Mouse (Mus musculus) lung, postnatal 0 days (tissue): ENCODE data around the gene Birc2. TPM values are rescaled to one million over a fixed set of nuclear protein-coding genes. Genes with fewer than 3 reads are reported as not detected.
A peak's percentile ranks its signal among the peaks of the same experiment; 100 is the strongest.

Experiments
- ATAC-seq: fragments of 200-750 bp; cut with Nextera tagmentation; 2 replicates; pipeline ENCODE4 v1.8.0; 2017; ENCODE audit warnings: moderate library complexity
- DNase-seq: peaks from one replicate; pipeline ENCODE4 v3.0.0-alpha.2; 2016; ENCODE audit warnings: low spot score
- H3K27ac ChIP-seq: fragments of 300-500 bp; sonication (generic); 2 replicates; pipeline ENCODE4 v1.5.1; 2014; ENCODE audit warnings: antibody characterized with exemption, mild to moderate bottlenecking, low read length, mixed read lengths
- H3K27me3 ChIP-seq: fragments of 300-500 bp; sonication (generic); replicated peaks from 2 replicates; pipeline ENCODE4 v1.6.1; 2014; ENCODE audit warnings: low read length, mixed read lengths; ENCODE audit not compliant: insufficient read depth
- H3K36me3 ChIP-seq: fragments of 300-500 bp; sonication (generic); 2 replicates; pipeline ENCODE4 v1.6.1; 2014; ENCODE audit warnings: low read length, mixed read lengths; ENCODE audit not compliant: insufficient read depth
- H3K4me1 ChIP-seq: fragments of 300-500 bp; sonication (generic); 2 replicates; pipeline ENCODE4 v1.6.1; 2014; ENCODE audit warnings: antibody characterized with exemption, low read depth, low read length, mixed read lengths; ENCODE audit not compliant: insufficient read depth
- H3K4me2 ChIP-seq: fragments of 300-500 bp; sonication (generic); replicated peaks from 2 replicates; pipeline ENCODE4 v1.6.1; 2014; ENCODE audit warnings: low read depth, mild to moderate bottlenecking, low read length, moderate library complexity, mixed read lengths
- H3K4me3 ChIP-seq: fragments of 300-500 bp; sonication (generic); 2 replicates; pipeline ENCODE4 v1.5.1; 2014; ENCODE audit warnings: low read depth, low read length
- H3K9ac ChIP-seq: fragments of 300-500 bp; sonication (generic); replicated peaks from 2 replicates; pipeline ENCODE4 v1.6.1; 2014; ENCODE audit warnings: low read depth, mild to moderate bottlenecking
- H3K9me3 ChIP-seq: fragments of 300-500 bp; sonication (generic); 2 replicates; pipeline ENCODE4 v1.6.1; 2016; ENCODE audit warnings: low read length, mixed read lengths
- CTCF ChIP-seq: IDR thresholded peaks from 2 replicates; pipeline ENCODE4 v1.5.1; 2016; ENCODE audit warnings: antibody characterized with exemption, mild to moderate bottlenecking
- EP300 ChIP-seq: IDR thresholded peaks from 2 replicates; pipeline ENCODE4 v1.6.1; 2016; ENCODE audit warnings: antibody characterized with exemption, mild to moderate bottlenecking, control low read depth
- WGBS: fragments of 180-500 bp; shearing (Covaris S2); extraction: QIAGEN DNeasy Blood & Tissue Kit; methylation state at CpG from one replicate; pipeline ENCODE4 v1.1.7; 2014; 5-methylcytosine and 5-hydroxymethylcytosine counted together
- polyA plus RNA-seq: library from polyadenylated mRNA; unstranded; fragments of >200 nt; fragmentation: Nextera tagmentation; extraction: Ambion mirVana; gene quantifications from 2 replicates; pipeline ENCODE4 v1.2.1, GENCODE M21; 2015

Birc2 gene
- polyA plus RNA-seq, 1 experiment from 2014 or later: 23.6 TPM

DNA sequence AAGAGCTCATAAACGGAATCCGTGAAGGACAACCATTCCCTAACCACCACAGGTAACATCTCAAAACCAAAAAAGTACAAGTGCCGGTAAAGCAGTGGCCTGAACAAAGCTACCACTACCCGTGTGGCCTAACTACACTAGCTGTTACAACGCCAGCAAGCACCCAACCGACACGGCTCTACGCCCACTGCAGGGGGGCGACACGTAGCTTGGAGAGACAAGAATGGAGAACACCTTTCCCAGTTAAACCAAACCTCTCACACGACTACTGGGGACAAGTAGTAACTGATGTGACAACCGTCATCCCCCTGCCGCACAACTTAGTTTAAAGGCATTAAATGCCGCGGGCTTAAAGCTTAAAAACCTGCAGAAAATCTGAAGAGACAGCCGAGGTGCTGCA lies 533 bp downstream of the Birc2 start:
- no peak; the same call in 1 of the 2 replicates for TF ChIP-seq EP300
- no peak for TF ChIP-seq CTCF
- H3K36me3 ChIP-seq: 0 out of 2 replicates have a peak, but pooled peaks cover 5% of the 10 kb centered on the region
- H3K4me3 ChIP-seq: peak overlapping the region; percentile 83
- WGBS: under 1% methylated on average over 16 of the region's 16 CpGs
- H3K9ac ChIP-seq: peak overlapping the region; percentile 98
- peak overlapping the region; percentile 96 for H3K27ac ChIP-seq
- ATAC-seq (peak; percentile 19), DNase-seq (peak; percentile 60)
- H3K9me3 ChIP-seq: no peaks in the 10 kb centered on the region
- no peaks in the 10 kb centered on the region for H3K27me3 ChIP-seq
- peaks cover 4% of the 10 kb centered on the region; the same call in 1 of the 2 replicates for H3K4me1 ChIP-seq
- peak overlapping the region; percentile 70 for H3K4me2 ChIP-seq

DNA sequence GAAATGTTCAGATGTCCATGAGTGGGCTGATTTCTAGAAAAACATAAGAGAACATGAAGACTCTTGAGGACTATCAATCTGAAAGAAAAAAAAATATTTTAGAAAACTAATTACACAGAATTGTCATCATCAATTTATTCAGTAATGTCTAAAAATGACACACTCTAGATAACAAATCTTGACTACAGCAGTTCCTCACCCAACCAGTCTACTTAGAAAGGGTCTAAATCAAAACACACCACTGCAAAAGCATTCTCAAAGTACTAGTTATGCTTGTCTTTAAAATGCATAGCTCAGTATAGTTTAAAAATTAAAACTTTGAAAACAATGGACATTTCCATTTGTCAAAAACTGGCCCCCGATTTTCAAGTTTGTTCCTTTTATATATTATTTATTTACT lies 1.6 kb downstream of the Birc2 start:
- no peak overlapping the region for H3K4me3 ChIP-seq
- WGBS: 70% methylated on average over 1 of the region's 1 CpGs
- no peaks in the 10 kb centered on the region for H3K27me3 ChIP-seq
- H3K36me3 ChIP-seq: 0 out of 2 replicates have a peak, but pooled peaks cover 5% of the 10 kb centered on the region
- H3K27ac ChIP-seq: no peak overlapping the region
- no peaks in the 10 kb centered on the region for H3K9me3 ChIP-seq
- TF ChIP-seq CTCF: no peak
- TF ChIP-seq EP300: no peak
- H3K9ac ChIP-seq: no peak overlapping the region
- peaks cover 4% of the 10 kb centered on the region; the same call in 1 of the 2 replicates for H3K4me1 ChIP-seq
- no peak overlapping the region for H3K4me2 ChIP-seq
- no peak for DNase-seq
- no peak for ATAC-seq

DNA sequence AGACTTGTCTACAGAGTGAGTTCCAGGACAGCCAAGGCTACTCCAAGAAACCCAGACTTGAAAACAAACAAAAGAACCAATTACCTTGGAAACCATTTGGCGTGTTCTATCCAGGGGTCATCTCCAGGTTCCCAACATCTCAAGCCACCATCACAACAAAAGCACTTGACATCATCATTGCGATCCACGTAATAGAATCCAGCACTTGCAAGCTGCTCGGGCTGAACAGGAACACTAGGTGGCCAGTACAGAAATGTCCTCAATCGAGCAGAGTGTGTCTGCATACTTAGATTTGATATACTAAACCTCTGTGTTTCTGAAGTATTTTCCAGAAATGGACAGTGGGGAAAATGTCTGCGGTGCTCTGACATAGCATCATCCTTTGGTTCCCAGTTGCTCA lies 3.4 kb downstream of the Birc2 start:
- no peak for TF ChIP-seq EP300
- no peak for TF ChIP-seq CTCF
- Histone ChIP-seq H3K4me3 (no peak overlapping the region), H3K27ac (no peak overlapping the region), H3K9me3 (no peaks in the 10 kb centered on the region), H3K9ac (no peak overlapping the region), H3K27me3 (no peaks in the 10 kb centered on the region), H3K4me2 (no peak overlapping the region), H3K4me1 (peaks cover 4% of the 10 kb centered on the region; the same call in 1 of the 2 replicates), H3K36me3 (0 out of 2 replicates have a peak, but pooled peaks cover 5% of the 10 kb centered on the region)
- ATAC-seq (no peak), DNase-seq (no peak)
- WGBS: 81% methylated on average over 6 of the region's 6 CpGs

DNA sequence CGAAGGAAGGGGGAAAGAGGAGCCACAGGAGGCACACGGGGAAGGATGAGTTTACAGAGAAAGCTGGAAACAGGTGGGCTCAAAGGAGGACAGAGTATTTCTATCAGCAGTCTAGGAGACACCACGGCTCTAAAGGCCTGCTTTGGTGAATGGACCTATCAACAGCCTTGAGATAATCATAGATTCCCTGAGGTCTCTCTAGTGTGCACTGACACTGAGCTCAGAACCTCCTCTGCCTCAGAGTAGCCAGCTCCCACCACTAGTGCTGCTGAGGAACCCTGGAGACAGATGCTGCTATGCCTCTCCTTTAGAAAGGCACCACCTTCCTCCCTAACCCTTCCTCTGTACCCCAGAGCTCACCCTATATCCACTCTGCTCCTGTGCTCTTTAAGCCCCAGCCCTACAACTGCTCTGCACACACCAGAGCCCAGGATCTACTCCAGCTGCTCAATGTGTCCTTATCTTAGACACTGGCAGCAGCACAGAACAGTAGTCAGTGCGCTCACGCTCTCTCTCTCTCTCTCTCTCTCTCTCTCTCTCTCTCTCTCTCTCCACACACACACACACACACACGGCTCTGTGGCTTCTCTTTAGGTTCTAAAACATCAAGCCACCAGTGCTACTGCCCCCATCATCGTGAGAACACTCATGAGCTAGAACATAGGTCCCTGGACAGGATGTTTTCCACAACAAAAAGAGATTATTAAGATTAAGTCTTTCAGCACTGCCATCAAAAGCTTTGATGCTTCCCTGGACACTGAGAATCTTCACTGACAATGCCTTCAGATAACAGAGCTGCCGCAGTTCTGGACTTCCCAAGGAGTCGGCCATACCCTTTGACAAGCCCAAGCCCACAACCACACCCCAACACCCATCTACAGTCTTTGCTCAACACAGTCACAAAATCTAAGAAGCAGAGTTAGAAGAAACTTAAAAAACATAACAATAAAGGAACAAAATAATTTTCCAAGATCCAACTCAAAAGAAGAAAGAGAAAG lies 7.0 kb downstream of the Birc2 start:
- H3K27me3 ChIP-seq: no peaks in the 10 kb centered on the region
- no peak overlapping the region for H3K9ac ChIP-seq
- H3K4me1 ChIP-seq: peaks cover 4% of the 10 kb centered on the region; the same call in 1 of the 2 replicates
- 0 out of 2 replicates have a peak, but pooled peaks cover 5% of the 10 kb centered on the region for H3K36me3 ChIP-seq
- WGBS: 69% methylated on average over 9 of the region's 9 CpGs
- H3K9me3 ChIP-seq: no peaks in the 10 kb centered on the region
- H3K27ac ChIP-seq: no peak overlapping the region
- H3K4me2 ChIP-seq: peak overlapping the region; percentile 19; the same call in 1 of the 2 replicates
- H3K4me3 ChIP-seq: no peak overlapping the region; the same call in 1 of the 2 replicates
- TF ChIP-seq EP300 (no peak), CTCF (no peak)
- DNase-seq (no peak), ATAC-seq (peak; percentile 54; the same call in 1 of the 2 replicates)

DNA sequence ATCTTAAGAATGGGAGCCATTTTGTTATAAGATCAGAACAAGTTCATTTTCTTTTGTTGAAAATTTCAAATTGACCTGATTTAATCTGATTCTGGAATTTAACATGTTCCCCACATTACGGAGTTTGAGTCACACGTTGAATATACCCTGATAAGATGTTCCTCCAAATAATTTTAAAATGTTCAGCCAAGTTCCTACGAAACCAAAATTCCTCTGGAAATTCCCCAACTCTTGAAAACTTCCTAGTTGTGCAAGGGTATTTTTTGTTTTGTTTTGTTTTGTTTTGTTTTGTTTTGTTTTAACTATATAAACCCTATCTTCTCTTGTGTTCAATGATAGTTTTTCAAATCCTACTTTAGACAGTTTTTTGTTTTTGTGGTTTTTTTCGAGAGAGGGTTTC lies 8.2 kb downstream of the Birc2 start:
- TF ChIP-seq CTCF (no peak), EP300 (no peak)
- Histone ChIP-seq H3K9ac (no peak overlapping the region), H3K4me1 (peaks cover 3% of the 10 kb centered on the region; the same call in 1 of the 2 replicates), H3K9me3 (no peaks in the 10 kb centered on the region), H3K4me2 (no peak overlapping the region), H3K4me3 (no peak overlapping the region), H3K36me3 (no peaks in the 10 kb centered on the region), H3K27me3 (no peaks in the 10 kb centered on the region), H3K27ac (no peak overlapping the region)
- DNase-seq: peak; percentile 32
- 66% methylated on average over 4 of the region's 4 CpGs for WGBS
- no peak for ATAC-seq

DNA sequence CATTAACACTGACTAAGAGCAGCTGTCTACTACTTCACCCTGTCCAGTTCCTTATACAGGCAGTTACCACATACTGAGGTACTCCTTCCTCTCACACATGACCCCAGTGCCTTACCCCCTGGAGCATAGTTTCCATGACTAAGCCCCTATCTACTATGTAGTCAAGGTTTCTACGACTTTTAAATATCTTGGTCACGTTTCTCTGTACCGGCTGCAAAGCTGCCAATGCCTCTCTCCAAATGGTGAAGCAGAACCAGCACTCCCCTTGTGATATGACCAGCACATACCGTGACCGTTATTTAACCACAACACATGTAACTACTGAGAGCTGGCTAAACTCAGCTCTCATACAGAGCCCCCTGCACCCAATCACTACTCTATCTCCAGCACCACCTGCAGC lies 11.9 kb downstream of the Birc2 start:
- H3K27ac ChIP-seq: no peak overlapping the region
- H3K4me1 ChIP-seq: no peaks in the 10 kb centered on the region
- WGBS: 89% methylated on average over 5 of the region's 5 CpGs
- no peak overlapping the region for H3K4me3 ChIP-seq
- H3K9ac ChIP-seq: no peak overlapping the region
- DNase-seq (no peak), ATAC-seq (no peak)
- H3K4me2 ChIP-seq: no peak overlapping the region
- TF ChIP-seq EP300: no peak
- TF ChIP-seq CTCF: no peak
- no peaks in the 10 kb centered on the region for H3K27me3 ChIP-seq
- peaks cover 4% of the 10 kb centered on the region; the same call in 1 of the 2 replicates for H3K36me3 ChIP-seq
- H3K9me3 ChIP-seq: no peaks in the 10 kb centered on the region
